Mouse (Mus musculus) kidney, embryonic 16.5 days (tissue): Measurements from ENCODE around the gene St5. TPM values are rescaled to one million over a fixed set of nuclear protein-coding genes. Genes with fewer than 3 reads are reported as not detected.
A peak's percentile ranks its signal among the peaks of the same experiment; 100 is the strongest.

Experiments used
- ATAC-seq: fragments of 200-750 bp; cut with Nextera tagmentation; 2 replicates; pipeline ENCODE4 v1.8.0; 2017; ENCODE audit warnings: moderate TSS enrichment; ENCODE audit not compliant: low FRiP score, low TSS enrichment
- H3K27ac ChIP-seq: fragments of 300-500 bp; sonication (generic); 2 replicates; pipeline ENCODE4 v1.5.1; 2014; ENCODE audit warnings: low read length
- H3K27me3 ChIP-seq: fragments of 300-500 bp; sonication (generic); 2 replicates; pipeline ENCODE4 v1.6.1; 2014; ENCODE audit warnings: low read length, control low read depth, mixed read lengths; ENCODE audit not compliant: insufficient read depth
- H3K36me3 ChIP-seq: fragments of 300-500 bp; sonication (generic); 2 replicates; pipeline ENCODE4 v1.6.1; 2014; ENCODE audit warnings: low read length, control low read depth, mixed read lengths; ENCODE audit not compliant: insufficient read depth
- H3K4me1 ChIP-seq: fragments of 300-500 bp; sonication (generic); 2 replicates; pipeline ENCODE4 v1.6.1; 2014; ENCODE audit warnings: low read length, control low read depth, mixed read lengths; ENCODE audit not compliant: insufficient read depth
- H3K4me2 ChIP-seq: fragments of 300-500 bp; sonication (generic); replicated peaks from 2 replicates; pipeline ENCODE4 v1.6.1; 2014; ENCODE audit warnings: low read depth, low read length
- H3K4me3 ChIP-seq: fragments of 300-500 bp; sonication (generic); 2 replicates; pipeline ENCODE4 v1.5.1; 2014; ENCODE audit warnings: mild to moderate bottlenecking, low read length
- H3K9ac ChIP-seq: fragments of 300-500 bp; sonication (generic); replicated peaks from 2 replicates; pipeline ENCODE4 v1.6.1; 2014; ENCODE audit warnings: low read length
- H3K9me3 ChIP-seq: fragments of 300-500 bp; sonication (generic); 2 replicates; pipeline ENCODE4 v1.6.1; 2016; ENCODE audit warnings: low read length, control low read depth
- WGBS: fragments of 180-500 bp; shearing (Covaris S2); extraction: QIAGEN DNeasy Blood & Tissue Kit; methylation state at CpG from one replicate; pipeline ENCODE4 v1.1.7; 2014; 5-methylcytosine and 5-hydroxymethylcytosine counted together
- polyA plus RNA-seq: library from polyadenylated mRNA; unstranded; fragments of >200 nt; fragmentation: Nextera tagmentation; extraction: Ambion mirVana; gene quantifications from 2 replicates; pipeline ENCODE4 v1.2.1, GENCODE M21; 2015

The St5 gene
- polyA plus RNA-seq, 1 experiment from 2014 or later: 38.0 TPM

DNA sequence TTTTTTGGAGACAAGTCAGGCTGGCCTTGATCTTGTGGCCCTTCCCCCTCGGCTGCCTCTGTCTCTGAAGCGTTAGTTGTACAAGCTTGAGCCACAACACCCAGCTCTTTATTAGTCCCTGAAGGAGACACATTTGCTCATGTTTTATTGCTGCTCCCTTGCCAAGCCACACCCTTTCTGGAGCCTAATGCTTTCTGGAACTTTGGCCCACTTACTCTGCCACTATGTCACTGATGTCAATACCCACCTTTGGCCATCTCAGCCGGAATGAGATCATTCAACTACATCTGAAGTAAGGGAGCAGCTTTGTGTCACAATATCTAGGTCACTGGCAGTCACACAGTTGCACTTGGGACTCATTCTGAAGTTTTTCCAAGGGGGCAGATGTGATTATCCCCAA is 102.7 kb downstream of the St5 start:
- no peak overlapping the region for H3K4me2 ChIP-seq
- H3K4me3 ChIP-seq: no peak overlapping the region
- no peaks in the 10 kb centered on the region for H3K36me3 ChIP-seq
- no peak for ATAC-seq
- H3K9ac ChIP-seq: no peak overlapping the region
- no peaks in the 10 kb centered on the region for H3K27me3 ChIP-seq
- no peak overlapping the region for H3K27ac ChIP-seq
- 39% methylated on average over 3 of the region's 3 CpGs for WGBS
- 0 out of 2 replicates have a peak, but pooled peaks cover 11% of the 10 kb centered on the region for H3K4me1 ChIP-seq
- no peaks in the 10 kb centered on the region for H3K9me3 ChIP-seq

DNA sequence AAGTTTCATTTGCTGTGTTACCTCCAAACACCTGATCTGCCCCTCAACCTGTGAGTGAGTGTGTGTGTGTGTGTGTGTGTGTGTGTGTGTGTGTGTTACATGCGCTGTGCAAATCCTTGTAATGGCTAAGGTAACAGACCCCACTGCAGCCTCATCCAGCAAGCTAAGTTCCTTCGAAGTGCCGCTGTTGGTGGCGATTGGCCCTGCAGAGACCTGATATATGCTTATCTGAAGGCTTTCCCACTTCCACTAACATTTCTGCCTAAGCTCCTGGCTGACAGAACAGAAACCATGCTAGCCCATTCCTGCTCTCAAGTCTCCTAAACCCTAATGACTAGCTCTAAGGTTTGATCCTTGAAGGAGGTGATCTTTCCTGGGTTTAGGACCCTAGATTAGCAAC is 103.4 kb downstream of the St5 start:
- WGBS: 92% methylated on average over 4 of the region's 4 CpGs
- Histone ChIP-seq H3K27me3 (no peaks in the 10 kb centered on the region), H3K4me2 (no peak overlapping the region), H3K4me1 (0 out of 2 replicates have a peak, but pooled peaks cover 11% of the 10 kb centered on the region), H3K9me3 (no peaks in the 10 kb centered on the region), H3K36me3 (no peaks in the 10 kb centered on the region), H3K9ac (no peak overlapping the region), H3K27ac (no peak overlapping the region), H3K4me3 (no peak overlapping the region)
- no peak for ATAC-seq

DNA sequence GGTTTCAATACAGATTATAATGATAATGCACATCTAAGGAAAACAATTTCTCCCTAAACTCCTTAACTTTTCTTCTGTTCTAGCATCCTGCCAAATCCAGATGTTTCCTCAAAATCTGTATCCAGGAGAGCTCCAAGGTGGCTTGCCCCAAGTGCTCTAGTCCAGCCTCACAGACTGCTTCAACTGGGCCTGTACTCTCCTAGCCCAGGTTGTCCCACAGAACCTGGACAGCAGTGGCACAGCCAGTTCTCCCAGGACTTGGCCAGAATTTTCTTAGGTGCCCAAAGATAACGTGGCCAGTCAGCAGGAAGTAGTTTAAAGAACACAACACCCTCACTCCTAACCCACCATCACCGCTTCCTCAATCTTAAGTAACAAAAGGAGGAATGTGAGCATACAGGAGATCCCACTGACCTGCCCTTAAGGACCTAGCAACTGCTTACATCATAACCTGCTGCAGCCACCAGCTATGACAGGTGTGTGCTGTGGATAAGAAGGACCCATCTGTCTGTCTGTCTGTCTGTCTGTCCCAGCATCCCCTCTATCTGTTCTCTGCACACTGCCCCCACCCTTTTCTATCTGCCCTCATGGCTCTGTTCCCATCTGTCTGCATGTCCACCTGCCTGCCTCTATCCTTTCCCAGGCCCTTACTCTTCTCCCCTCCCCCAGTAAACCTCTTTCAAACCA is 108.4 kb downstream of the St5 start:
- no peaks in the 10 kb centered on the region for H3K27me3 ChIP-seq
- H3K4me2 ChIP-seq: no peak overlapping the region
- no peak overlapping the region for H3K9ac ChIP-seq
- WGBS: 70% methylated on average over 2 of the region's 2 CpGs
- H3K9me3 ChIP-seq: no peaks in the 10 kb centered on the region
- no peak for ATAC-seq
- no peak overlapping the region for H3K4me3 ChIP-seq
- H3K27ac ChIP-seq: no peak overlapping the region
- H3K36me3 ChIP-seq: no peaks in the 10 kb centered on the region
- no peaks in the 10 kb centered on the region; the same call in 1 of the 2 replicates for H3K4me1 ChIP-seq

DNA sequence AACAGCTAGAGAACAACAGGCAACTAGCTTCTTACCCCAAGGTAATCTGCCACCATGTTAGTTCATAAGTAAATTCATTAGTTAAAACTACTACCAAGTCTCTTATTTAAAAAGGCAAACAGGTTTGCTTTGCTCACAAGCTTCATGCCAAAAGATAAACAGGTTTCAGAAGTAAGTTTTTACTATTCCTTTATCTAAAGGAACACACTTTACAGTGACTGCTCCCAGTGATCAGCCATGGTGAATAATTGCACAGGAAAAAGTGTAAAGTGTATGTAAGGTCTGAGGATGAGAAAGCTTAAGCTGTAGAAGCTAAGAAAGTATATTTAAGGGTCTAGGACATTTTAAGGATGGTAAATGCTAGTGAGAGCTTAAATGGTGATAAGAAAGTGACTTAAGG is 109.4 kb downstream of the St5 start:
- Histone ChIP-seq H3K36me3 (no peaks in the 10 kb centered on the region), H3K27ac (no peak overlapping the region), H3K4me2 (no peak overlapping the region), H3K4me1 (peaks cover 6% of the 10 kb centered on the region), H3K9me3 (no peaks in the 10 kb centered on the region), H3K4me3 (no peak overlapping the region), H3K9ac (no peak overlapping the region), H3K27me3 (no peaks in the 10 kb centered on the region)
- ATAC-seq: no peak

DNA sequence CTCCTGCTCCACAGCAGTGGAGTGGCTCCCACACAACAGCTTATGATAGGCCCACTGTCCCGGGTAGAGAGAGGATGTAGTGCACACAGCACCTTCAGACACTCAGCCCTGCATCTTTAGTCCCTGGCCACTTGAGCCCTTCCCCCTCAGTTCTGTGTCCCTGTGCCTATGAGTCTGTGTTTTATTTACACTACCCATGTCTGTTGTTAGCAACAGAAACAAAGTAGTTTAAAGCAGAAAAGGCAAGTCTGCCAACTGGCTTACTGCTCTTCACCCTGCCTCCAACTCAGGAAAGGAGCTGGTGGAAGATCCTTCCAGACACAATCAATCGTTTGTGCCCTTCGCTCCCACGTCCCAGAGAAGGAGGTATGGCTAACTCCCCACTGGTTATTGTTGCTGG is 111.2 kb downstream of the St5 start:
- Histone ChIP-seq H3K9me3 (no peaks in the 10 kb centered on the region), H3K4me2 (no peak overlapping the region), H3K9ac (no peak overlapping the region), H3K4me3 (no peak overlapping the region), H3K4me1 (peaks cover 9% of the 10 kb centered on the region), H3K27me3 (no peaks in the 10 kb centered on the region), H3K27ac (no peak overlapping the region), H3K36me3 (no peaks in the 10 kb centered on the region)
- 41% methylated on average over 4 of the region's 4 CpGs for WGBS
- ATAC-seq: no peak

DNA sequence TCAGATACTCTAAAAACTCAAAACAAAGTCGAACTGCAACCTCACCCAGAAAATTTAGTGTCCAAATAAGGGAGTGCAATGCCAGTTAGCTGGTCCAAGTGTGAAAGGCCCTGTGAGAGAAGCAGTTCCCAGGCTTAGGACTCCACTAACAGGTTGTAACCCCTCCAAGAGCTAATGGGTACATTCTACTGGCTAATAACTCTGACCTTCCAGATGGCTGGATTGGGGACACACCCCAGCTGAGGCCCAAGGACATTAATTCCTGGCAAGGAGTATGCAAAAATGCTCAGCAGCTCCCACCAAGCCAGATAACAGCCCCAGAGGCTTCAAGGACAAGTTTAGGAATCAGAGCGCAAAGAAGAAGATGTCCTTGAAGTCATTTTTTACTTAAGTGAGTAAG is 112.8 kb downstream of the St5 start:
- no peak for ATAC-seq
- no peak overlapping the region for H3K4me2 ChIP-seq
- H3K9me3 ChIP-seq: no peaks in the 10 kb centered on the region
- WGBS: 78% methylated on average over 2 of the region's 2 CpGs
- no peaks in the 10 kb centered on the region for H3K27me3 ChIP-seq
- no peak overlapping the region for H3K9ac ChIP-seq
- H3K36me3 ChIP-seq: no peaks in the 10 kb centered on the region
- H3K4me1 ChIP-seq: peaks cover 9% of the 10 kb centered on the region
- no peak overlapping the region for H3K27ac ChIP-seq
- no peak overlapping the region for H3K4me3 ChIP-seq

DNA sequence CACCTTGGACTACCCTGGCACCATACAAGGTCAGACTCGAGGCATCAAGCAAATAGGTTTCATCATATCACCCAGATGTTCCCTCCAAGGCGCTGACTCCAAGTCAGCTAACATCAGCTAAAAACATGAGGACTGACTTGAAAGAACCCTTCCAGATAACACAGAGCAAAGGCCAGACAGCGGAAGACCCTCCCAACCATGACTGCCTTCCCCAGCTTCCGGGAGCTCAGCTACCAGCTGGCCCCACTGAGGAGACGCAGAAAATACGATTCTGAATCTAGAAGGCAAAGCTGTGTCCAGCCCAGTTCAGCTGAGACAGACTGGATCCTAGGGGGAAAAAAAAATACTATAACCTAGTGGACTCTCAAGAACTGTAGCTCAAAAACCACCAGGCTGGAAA is 114.4 kb downstream of the St5 start:
- whole genome bisulfite sequencing: 38% methylated on average over 6 of the region's 6 CpGs
- Histone ChIP-seq H3K9me3 (no peaks in the 10 kb centered on the region), H3K4me3 (no peak overlapping the region), H3K4me2 (no peak overlapping the region), H3K9ac (no peak overlapping the region), H3K27ac (peak overlapping the region; percentile 40; the same call in 1 of the 2 replicates), H3K36me3 (no peaks in the 10 kb centered on the region), H3K4me1 (peaks cover 9% of the 10 kb centered on the region), H3K27me3 (no peaks in the 10 kb centered on the region)
- ATAC-seq: 0 out of 2 replicates have a peak, but pooled peaks have one; percentile 49

DNA sequence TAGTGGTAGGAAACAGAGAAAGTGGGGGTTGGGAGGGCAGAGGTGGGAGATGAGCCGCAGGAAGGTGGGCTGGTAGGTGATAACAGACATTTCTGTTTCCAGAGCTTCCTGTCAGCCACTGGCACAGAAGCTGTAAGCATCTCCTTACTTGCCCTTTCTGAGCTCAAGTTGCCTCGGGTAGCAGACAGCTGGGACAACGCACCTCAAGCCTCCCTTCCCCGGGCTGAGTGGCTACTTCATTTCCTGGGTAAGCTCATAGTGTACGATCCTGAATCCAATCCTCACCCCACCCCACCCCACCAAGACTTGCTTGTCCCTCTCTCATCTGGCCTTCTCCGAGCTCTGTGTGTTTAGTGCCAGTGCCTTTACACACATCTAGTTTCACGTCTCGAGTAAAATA is 115.3 kb downstream of the St5 start:
- H3K4me2 ChIP-seq: no peak overlapping the region
- no peak overlapping the region for H3K9ac ChIP-seq
- H3K9me3 ChIP-seq: no peaks in the 10 kb centered on the region
- H3K27me3 ChIP-seq: no peaks in the 10 kb centered on the region
- ATAC-seq: no peak
- H3K27ac ChIP-seq: no peak overlapping the region
- H3K36me3 ChIP-seq: no peaks in the 10 kb centered on the region
- WGBS: 59% methylated on average over 8 of the region's 8 CpGs
- peaks cover 9% of the 10 kb centered on the region for H3K4me1 ChIP-seq
- H3K4me3 ChIP-seq: no peak overlapping the region

DNA sequence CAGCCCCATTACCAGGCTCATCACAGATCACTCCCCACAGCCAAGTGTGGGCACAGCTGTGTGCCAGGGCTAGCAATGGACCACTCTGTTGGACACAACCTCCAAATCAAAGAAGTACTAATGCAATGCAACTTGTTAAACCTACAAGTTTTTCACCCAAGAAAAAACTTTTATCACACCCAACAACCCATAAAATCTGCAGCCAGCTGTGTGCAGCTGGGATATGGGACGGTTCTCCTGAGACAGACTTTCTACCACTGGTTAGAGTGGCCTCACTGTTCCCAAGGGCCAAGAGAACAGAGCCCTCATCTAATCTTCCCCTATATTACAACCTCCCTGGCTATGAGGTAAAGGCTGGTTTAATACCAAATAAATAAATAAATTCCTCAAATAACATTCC is 118.9 kb downstream of the St5 start:
- Histone ChIP-seq H3K4me3 (no peak overlapping the region), H3K9me3 (no peaks in the 10 kb centered on the region), H3K27ac (no peak overlapping the region), H3K9ac (no peak overlapping the region), H3K36me3 (no peaks in the 10 kb centered on the region), H3K27me3 (no peaks in the 10 kb centered on the region), H3K4me2 (no peak overlapping the region), H3K4me1 (peaks cover 10% of the 10 kb centered on the region)
- WGBS: 79% methylated on average over 1 of the region's 1 CpGs
- ATAC-seq: no peak

DNA sequence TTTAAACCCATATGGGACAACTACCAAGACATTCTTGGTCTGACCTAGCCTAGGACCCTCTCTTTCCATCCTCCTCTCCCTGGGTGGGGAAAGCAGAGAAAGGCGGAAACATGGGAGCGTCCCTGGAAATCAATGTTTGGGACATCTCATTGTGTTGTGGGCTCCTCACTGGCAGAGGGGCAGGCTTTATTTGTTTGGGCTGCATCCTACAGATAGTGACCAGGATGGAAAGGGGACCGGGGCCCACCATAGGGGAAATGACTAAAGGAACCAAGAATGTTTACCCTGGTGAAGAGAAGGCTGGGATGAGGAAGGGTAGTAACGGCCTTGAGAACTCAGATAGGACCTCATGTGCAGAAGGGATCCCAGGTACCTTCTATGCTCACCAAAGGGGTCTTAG is 122.9 kb downstream of the St5 start:
- Histone ChIP-seq H3K36me3 (no peaks in the 10 kb centered on the region), H3K4me2 (no peak overlapping the region), H3K27ac (no peak overlapping the region), H3K4me1 (peaks cover 18% of the 10 kb centered on the region), H3K9me3 (no peaks in the 10 kb centered on the region), H3K9ac (no peak overlapping the region), H3K27me3 (no peaks in the 10 kb centered on the region), H3K4me3 (no peak overlapping the region)
- ATAC-seq: no peak
- WGBS: 77% methylated on average over 4 of the region's 4 CpGs
